Mouse (Mus musculus) retina, postnatal 1 day (tissue): Measurements from ENCODE around the gene Dnajc13.

Experiments
- DNase-seq: peaks from one replicate; pipeline ENCODE4 v3.0.0-alpha.2; 2012

Gene Dnajc13

DNA sequence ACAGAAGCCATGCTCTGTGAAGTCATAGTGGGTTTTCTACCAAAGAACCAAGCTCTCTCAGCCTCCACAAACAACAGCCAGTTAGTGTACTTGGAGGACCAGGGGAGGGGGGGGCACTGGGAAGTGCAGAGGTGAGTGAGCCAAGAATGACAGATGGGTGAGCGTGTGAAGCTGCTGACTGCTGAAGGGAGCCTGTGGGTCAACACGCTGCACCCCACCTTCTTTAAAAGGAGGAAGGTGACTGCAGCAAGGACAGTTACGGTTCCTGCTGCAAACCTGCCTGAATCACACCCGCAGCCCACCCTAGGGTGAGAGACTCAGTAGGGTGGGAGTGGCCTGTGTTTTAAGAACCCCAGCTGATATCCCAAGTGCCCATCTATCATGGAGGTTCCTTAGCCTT is 81.1 kb downstream of the Dnajc13 start:
- DNase-seq: no peak

DNA sequence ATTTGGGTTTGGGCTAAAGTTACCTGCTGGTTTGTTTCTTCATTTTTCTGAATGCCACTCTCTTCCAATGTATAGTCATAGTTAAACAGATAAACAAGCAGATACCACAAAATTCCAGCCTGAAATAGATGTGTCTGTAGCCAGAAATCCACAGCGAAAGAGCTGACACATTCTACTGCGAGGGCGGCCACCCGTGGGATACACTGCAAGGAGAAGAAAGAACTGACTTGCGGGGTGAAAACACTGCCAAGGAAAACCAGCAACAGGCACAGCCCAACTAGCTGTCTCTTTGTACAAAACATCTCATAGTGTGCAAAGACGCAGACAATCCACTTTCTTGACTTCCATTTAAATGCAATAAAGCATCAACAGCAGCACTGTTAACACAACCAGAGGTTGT is 82.7 kb downstream of the Dnajc13 start:
- DNase-seq: no peak

DNA sequence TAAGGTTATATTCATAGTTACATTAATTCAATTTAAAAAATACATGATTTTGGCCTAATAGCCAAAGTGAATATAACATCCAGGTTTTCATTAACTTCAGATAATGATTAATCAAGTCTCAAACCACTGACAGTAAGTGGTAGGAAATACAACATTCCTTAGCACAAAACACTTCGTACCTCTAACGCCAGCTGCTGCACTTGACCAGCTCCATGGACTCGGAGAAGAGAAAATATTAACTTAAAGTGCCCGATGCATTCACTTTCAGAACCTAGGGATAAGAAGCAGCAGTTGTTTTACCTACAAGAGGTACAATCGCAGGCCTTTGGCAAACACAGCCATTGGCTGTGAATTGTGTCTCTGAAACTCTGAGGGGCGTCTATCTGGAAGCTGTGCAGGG is 90.4 kb downstream of the Dnajc13 start:
- no peak for DNase-seq

DNA sequence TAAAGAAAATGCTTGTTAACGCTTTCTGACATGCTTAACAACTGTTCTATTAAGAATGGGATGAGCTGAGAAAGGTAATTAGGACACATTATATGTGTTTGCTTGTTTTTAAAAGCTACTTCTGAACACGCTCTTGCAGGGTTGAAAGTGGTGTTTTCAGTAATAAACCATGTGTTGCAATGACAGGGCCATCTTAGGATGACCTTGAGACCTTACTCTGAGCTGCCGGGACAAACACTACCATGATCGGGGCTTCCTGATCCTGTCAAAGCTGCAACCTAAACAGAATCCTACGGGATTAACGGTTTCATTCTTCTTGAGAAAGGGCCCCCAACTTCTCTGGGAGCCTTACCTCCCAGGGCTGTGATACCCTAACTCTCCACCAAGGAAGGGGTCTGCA is 91.1 kb downstream of the Dnajc13 start:
- DNase-seq: no peak

DNA sequence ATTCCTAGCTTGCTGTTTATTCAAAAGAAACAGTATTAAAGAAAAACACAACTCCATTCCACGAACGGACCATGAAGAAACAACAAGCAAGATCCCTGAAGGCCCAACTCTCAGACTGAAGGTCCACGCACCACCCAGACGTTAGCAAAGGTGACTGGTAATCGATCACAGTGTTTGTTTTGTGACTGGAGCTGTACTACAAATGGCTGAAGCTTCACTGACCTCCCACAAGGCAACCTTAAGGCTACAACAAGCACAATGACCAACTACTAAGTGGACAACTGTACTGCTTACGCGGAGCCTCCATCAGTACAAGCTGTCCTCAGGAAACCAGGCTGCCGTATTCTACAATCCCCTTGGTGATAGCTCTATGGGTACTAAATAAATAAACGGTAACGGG is 92.7 kb downstream of the Dnajc13 start:
- no peak for DNase-seq

DNA sequence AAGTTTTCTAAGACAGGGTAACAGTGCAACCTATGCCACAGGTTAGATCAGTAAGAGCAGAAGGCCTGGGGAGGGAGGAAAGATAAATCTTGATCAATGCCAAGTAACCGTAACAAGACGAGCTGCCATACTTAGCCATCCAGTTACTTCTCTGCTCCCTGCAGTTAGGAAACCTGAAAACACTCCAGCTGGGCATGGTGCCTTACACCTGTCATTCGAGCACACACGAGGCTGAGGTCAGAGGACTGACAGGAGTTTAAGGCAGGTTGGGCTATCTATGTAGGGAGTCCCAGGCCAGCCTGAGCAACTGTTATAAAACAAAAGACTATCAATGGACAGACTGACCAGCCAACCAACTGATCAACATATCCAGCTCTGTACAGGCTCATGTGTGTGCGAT is 96.8 kb downstream of the Dnajc13 start:
- no peak for DNase-seq

DNA sequence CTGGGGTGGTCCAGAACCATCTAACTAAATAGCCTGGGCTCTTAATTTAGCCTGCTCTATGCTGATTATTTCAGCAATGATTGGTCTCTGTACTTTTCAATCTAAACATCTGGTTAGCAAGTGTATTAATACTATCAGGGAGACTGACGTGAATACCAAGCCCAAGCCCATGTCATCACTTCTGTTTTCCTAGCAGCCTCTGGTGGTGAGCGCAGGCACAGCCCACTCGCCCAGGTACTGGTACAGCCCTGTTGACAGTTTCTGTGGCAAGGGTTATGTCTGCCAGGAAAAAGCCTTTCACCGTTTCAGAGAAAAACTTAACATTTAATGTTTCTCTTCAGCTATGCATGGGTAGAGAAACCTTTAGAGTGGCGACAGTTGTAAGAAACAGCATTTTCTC is 98.5 kb downstream of the Dnajc13 start:
- DNase-seq: no peak

DNA sequence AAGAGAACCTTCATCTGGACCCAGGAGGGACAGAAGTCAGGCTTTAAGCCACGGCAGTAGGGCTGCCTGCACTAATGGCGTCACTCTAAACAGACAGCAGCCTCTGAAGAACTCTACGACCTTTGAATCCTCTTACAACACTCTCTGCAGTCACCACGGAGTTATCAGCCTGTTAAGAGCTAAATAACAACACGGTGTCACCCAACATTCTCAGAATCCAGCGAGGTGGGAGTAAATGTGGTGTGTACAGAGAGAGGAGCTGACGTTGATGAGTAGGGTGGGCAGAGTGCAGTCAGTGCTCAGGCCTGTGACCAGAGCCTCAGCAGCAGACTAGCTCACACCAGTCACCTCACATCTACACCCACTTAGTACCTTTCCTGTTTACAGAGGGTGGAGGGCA is 101.6 kb downstream of the Dnajc13 start:
- DNase-seq: no peak

DNA sequence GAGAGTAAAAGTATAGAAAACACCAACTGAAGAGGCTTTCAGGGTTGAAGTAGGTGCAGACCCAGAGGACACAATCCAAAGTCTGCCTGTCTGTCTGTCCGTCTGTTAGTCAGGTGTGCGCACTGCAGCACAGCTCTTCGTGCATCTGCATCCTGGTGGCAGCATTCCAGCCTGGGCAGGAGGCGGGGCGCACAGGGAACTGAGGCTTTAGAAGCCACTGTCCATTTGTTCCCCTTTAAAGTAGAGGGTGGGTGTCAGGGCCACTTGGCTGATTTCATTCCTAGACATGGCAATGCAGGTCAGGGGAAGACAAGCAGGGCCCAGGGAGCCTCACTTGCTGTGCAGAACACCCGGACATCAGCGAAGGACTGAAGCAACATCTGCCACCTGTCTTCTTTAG is 105.4 kb downstream of the Dnajc13 start:
- DNase-seq: no peak

DNA sequence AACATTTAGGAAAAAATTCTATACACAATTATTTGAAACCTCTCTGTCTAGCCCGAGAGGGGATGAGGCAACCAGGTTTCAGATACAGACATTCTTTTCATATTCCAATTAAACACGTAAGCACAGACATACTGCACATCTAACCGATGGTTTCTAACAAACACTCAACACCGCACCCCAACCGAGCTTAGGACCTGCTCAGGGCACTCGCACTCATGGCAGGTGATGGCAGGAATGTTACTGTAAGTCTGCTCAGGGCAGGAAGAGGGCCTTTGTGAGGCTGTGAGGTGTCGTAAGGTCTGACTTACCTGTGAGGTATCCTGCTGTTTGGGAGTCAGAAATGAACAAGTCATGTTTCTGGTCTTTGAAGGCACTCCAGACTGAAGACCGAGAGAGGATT is 106.2 kb downstream of the Dnajc13 start:
- no peak for DNase-seq

DNA sequence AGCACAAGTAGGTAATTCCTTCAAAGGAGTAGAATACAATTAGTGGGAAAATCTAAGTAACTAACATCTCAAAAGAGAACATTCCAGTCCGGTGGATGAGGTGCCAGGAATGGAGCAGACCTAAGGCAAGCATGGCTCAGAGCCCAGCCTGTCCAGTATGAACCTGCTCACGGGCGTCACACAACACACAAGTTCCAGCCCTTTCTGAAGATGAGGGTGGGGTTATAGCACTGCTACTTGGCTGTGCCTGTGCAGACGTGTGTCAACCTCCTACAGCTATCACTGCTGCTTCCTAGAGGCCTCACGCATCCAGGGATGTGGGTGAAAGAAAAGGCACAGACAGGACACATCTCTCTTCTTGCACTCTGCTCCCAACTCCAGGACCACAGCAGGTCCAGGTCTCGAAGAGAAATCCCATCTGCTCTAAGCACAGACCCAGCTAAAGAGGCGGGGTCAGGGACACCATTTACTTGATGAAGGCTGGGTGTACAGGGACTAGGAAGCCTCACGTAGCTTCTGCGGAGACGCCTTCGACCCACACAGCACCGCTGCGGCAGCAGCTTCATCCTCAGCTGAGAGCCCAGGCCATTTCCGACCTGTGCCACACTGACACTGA is 107.5 kb downstream of the Dnajc13 start:
- DNase-seq: no peak

DNA sequence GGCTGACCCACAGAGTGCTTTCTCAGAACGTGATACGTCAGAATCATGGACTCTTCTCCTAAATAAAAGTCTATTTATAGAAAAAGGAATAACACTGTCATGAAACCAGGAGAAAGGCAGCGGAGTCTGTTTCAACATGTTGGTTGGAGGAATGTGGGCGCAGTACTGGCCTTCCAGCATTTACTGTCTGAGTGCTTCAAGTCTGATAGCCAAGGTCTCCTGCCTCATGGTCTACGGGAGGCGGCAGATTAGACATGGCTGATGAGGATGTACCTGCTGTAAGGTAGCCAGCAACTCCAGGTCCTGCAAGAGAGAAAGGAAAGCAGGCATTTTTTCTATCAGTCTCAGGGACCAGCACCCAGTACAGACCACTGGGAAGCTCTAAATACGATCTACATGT is 110.6 kb downstream of the Dnajc13 start:
- DNase-seq: no peak

DNA sequence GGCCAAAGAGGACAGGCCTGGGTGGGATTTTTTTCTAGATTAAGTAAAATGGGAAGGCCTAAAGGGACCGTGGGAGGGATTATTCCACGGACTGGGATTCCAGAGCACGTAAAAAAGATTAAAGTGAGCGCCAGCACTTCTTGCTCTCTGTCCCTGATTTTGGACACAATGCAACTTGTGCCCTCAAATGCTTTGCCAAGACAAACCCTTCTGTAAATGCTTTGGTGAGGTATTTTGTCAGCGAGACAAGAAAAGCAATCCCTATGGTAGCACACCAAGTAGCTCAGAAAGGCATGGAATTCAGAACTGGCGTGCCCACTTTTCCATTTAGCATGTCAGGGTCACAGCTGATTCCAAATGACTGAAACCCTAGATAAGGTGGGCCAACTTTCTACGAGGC is 113.8 kb downstream of the Dnajc13 start:
- no peak for DNase-seq

DNA sequence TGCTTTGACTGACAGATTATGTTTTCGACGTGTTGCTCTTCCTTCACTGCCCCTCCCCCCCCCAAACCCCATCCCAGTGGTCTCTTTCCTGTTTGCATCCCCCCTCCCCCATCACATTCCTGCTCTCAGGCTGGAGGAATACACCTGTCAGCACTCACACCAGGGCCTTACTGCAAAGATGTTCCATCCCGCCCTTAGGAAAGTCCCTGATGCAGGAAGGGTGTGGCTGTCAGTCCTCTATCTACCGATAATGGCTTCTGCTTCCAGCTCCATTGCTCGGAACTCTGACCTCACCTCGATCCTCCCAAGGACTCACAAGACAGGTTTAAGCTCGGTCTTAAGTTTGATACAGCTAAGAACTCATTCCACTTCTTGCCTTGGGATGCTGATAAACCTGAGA is 116.0 kb downstream of the Dnajc13 start:
- DNase-seq: no peak

DNA sequence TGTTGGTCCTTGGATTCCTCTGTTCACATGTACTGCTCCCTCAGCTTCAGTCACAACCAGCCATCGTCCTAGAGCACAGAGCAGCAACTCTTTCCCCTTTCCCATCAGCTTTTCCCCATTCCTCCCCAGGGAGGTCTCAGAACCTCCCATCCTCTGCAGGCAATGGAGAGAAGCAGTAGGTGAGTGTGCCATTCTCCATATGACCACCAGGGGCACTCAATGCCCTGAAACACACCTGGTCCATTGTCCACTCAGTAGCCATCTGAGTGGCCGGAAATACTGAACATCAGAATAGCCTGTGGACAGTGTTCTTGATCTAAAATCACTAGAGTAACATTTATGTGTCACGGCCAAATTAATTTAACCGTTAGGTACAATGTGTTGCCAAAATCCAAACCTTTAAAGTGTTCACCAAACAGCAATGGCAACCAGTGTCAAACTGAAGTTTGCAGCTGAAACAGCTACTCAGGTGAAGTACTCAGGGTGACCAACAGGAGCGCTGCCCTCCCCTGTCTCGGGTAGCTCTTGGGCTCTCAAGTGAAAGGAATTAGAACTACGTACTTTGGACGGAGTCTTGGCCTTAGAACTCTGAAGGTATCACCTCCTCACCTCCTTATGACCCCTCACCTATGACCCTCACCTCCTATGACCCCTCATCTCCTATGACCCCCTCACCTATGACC is 118.3 kb downstream of the Dnajc13 start:
- DNase-seq: peak; percentile 13

DNA sequence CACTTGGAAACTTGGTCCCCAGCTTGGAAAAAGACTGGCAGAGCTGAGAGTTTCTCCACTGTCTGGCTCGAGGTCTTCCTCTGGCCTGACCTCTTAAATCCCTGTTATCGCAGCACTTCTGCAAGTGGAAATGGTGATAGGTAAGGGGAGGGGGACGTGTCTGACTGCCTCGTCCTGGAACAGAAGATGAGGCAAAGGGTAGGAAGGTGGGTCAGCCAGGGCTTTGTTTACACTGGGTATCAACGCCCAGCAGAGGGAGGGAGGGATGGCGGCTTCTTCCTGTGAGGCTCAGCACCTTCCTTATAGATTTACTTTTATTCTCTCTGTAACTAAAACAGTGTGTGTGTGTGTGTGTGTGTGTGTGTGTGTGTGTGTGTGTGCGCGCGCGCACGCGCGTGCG is 119.9 kb downstream of the Dnajc13 start:
- no peak for DNase-seq

DNA sequence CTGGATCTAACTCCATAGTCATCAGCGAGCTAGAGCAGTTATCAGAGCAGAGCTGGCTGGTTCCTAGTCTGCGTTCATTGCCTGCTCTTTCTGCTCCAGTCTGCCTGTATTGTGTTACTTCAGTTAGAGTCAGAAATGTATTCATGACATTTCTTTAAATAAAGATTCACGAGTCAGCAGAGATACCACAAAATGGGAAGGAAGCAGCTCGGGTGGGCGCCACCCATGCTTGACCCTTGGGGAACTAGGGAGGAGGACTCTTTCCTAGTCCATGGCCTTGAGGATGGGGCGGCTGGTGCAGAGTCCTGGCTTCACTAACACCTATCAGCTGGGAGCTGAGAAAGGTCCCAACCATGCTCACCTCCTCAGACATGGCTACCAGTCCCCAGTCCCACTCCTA is 122.4 kb downstream of the Dnajc13 start:
- DNase-seq: no peak

DNA sequence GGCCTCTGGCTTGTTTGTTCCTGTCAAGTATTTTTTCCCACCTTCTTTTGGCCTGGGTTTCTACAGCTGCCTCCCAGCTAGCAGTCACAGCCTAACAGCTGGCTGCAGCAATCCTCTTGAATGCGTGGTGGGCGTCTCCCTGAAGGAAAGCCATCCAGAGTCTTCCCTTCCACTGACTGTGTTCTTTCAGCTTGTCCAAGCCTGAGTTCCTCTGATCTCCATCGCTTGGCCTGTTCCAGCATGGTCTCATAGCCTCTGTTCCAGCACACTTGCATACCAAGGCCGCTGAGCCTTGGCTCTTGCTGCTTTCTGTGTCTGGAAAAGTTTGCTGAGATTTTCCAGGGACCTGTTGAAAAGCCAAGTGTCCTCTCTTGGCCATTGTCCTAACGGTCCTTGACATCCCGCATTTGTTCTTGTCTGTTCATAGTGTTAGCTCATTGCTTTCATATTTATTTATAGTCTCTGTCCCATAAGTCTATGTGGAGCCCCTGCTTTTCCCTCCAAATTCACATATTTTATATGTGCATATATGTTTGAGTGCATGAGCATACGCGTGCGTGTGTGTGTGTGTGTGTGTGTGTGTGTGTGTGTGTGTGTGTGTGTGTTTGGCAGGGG is 132.5 kb downstream of the Dnajc13 start:
- DNase-seq: no peak

DNA sequence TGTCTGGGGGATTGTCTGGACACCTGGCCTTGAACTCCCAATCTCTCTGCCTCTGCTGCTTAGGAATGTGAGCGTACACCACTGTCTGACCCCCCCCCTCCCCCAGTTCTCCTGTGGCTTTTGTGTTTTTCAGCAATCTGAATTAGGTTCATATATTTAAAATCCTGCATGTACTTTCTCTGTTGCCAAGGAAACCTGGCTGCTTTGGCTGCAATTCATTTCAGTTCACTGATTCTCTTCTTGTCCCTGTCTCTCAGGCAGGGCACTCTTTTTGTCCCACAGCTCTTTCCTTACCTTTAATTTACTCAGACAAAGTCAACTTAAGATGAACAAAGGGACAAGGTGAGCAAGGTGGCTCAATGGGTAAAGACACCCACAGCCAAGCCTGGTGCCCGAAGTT is 134.6 kb downstream of the Dnajc13 start:
- DNase-seq: peak; percentile 30

DNA sequence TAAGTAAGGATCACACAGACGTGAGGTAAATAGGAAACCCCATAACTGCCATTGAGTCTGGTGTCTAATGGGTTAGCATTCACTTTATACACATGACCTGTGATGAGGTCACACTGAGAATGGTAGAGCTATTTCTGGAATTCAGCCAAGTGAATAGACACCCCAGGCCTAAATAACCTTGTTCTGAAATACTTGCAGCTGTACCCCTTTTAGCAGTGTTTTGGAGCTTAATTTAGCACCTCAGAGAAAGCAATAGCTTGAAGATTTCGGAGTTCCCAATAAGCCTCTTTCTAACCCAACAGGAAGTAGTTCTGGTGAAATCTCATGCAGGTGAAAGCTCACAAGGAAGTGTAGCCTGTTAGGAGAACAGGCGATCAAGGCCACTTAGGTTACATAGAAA is 135.9 kb downstream of the Dnajc13 start, which contains the start of gene Ackr4:
Ackr4 (minus strand) TSS at position 101 of the 400 bp plus-strand sequence.
- no peak for DNase-seq

DNA sequence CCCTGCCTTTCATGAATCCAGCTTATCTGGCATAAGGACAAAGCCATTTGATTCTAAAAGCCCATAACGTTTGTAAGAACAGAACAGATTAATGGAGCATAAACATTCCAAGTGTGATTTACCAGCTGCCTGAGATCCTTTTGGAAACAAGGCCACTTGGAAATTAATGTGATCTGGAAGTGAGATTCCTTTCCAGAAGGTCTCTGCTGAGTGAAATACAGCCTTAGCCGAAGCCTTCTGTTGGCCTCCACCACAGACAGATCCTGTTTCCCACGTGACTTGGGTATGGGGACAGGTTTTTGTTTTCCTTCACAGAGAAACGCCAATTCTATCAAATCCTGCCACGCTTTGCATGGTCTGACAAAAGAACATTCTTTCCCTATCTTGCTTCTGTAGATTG is 139.1 kb downstream of the Dnajc13 start:
- DNase-seq: peak; percentile 28

DNA sequence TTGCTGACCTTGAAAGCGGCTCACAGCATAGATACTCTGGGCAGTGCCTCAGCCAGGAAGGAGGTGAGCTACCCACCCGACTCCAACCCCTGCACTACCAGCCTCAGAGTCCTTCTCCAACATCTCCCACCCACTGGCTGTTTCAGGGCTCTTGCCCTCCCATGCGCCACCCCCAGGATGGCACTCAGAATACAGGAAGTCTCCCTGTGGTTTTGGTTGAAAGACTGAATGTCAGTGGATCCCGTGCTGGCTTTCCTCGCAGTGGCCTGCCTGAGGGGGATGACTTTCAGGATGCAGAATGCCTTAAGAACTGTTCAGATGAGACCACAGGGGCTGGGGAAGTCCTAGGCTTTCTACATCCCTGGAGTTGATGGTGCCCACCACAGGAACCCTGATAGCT is 139.6 kb downstream of the Dnajc13 start:
- DNase-seq: no peak

DNA sequence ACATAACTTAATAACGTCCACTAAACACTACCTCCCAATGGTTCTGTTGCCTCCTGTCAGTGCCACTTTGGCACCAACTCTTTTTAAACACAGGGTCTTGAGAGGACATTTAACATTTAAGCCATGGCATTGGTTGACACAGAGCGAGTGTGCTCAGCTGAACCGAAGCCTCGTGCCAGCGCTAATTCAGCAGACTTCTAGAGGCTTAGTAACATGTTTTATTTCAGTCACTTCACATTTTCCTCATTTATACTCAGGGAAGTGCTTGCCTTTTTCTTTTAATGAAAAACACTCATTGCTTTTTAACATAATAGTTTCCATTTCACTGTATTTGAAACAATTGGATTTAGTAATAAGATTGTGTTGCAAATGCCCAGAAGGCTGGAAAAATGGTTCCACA is 153.6 kb downstream of the Dnajc13 start:
- DNase-seq: no peak

DNA sequence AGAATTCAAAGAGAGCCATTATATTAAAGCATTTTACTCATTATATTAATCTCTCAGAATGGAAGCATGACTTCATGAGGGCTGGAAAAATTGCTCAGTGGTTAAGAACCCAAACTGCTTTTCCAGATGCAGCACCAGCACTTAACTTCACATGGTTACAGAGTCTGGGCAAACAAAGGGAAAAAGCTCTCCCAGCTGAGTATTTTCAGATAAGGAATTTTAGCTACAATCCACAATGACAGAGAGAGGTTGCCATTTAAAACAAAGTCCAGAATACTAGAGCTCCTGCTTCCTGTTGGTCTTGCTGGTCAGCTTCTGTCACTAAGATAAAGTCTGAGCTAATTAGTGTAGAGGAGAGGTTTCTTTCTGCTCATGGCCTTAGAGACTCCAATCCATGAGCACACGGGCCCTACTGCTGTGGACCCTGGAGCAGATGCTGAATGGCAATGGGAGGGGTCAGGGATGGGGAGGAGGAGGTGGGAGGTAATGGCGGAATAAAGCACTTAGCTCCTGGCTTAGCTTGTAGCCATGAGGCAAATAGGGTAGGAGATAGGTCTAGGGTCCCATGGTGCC is 154.1 kb downstream of the Dnajc13 start:
- no peak for DNase-seq
